Mouse (Mus musculus) ES-Bruce4 (cell line): ENCODE data around the gene Acaca.

ENCODE experiments used
- EP300 ChIP-seq: IDR thresholded peaks from 2 replicates; pipeline ENCODE4 v1.6.1; 2011; ENCODE audit warnings: low read depth, low read length; ENCODE audit not compliant: insufficient read depth
- POLR2A ChIP-seq: IDR thresholded peaks from one replicate; pipeline ENCODE4 v1.8.1; 2011; ENCODE audit warnings: low read length; ENCODE audit not compliant: insufficient read depth

GRCm38 (mm10) chr11:84079887-84080286 lies 49.6 kb upstream of the Acaca start:
- TF ChIP-seq POLR2A = no peak
- no peak for TF ChIP-seq EP300
